In the genomic region with DNA sequence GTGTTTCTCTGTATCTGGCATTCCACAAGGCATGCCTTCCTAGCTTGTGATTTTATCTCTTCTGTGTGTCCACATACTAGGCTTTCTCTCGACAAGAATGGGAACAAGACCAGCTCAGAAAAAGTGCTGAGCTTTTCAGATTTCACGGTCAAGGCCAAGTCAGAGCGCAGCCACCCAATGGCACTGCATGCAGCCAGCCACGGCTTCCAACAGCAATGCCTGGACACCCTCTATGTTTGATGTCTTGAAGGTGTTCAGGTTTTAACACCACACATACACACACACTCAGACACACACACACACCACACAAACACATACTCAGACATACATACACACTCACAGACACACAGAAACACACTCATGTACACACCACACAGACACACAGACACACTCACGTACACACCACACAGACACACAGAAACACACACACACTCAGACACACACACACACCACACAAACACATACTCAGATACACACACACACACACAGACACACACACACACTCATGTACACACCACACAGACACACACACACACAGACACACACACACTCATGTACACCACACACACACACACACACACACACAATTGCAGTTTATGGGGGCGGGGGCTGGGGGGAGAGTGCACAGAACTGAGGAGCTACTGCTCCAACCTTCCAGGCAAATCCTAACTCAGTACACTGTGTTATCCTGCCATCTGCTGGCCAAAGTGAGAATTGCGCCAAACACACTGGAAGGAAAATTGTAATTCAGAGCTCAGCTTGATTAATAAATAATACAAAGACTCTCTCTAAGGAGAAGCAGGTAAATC, we compare ENCODE assay signal across 8 mouse cellular contexts. TPM values are rescaled to one million over a fixed set of nuclear protein-coding genes. Genes with fewer than 3 reads are reported as not detected.
DNase-seq lines count a peak whose midpoint lies in the region; ATAC-seq and TF ChIP-seq lines count a peak whose summit lies in the region.

No protein-coding gene starts in this region.

- H3K36me3 ChIP-seq in embryonic facial prominence, embryonic 12.5 days: no peaks in the 10 kb centered on the region
- H3K36me3 ChIP-seq in heart, embryonic 15.5 days: no peaks in the 10 kb centered on the region
- no peaks in the 10 kb centered on the region for H3K36me3 ChIP-seq in lung, embryonic 14.5 days (ENCODE audit: insufficient read depth)

- no peak overlapping the region for H3K4me2 ChIP-seq in embryonic facial prominence, embryonic 12.5 days (replicated peaks)
- no peak overlapping the region for H3K4me2 ChIP-seq in heart, embryonic 15.5 days
- H3K4me2 ChIP-seq in lung, embryonic 14.5 days: no peak overlapping the region

- H3K9me3 ChIP-seq in embryonic facial prominence, embryonic 12.5 days: no peaks in the 10 kb centered on the region
- H3K9me3 ChIP-seq in heart, embryonic 15.5 days (replicated peaks): no peaks in the 10 kb centered on the region
- H3K9me3 ChIP-seq in lung, embryonic 14.5 days (ENCODE audit: low read depth, low read length): no peaks in the 10 kb centered on the region

- H3K9ac ChIP-seq in embryonic facial prominence, embryonic 12.5 days: no peak overlapping the region
- no peak overlapping the region for H3K9ac ChIP-seq in heart, embryonic 15.5 days
- no peak overlapping the region for H3K9ac ChIP-seq in lung, embryonic 14.5 days

- ATAC-seq in CD4-positive, CD25-positive, alpha-beta regulatory T cell, adult 4 months: peak; percentile 63
- peak; percentile 84 for ATAC-seq in embryonic facial prominence, embryonic 12.5 days (ENCODE audit: insufficient number of reproducible peaks, insufficient read depth, low FRiP score, low TSS enrichment)
- ATAC-seq in heart, embryonic 15.5 days (replicated peaks; ENCODE audit: insufficient number of reproducible peaks, insufficient read depth, low FRiP score, low read depth): peak; percentile 45; the same call in 1 of the 2 replicates
- peak; percentile 89 for ATAC-seq in lung, embryonic 14.5 days (ENCODE audit: insufficient read depth)

- no peak for TF ChIP-seq POLR2A in olfactory bulb, adult 2 months (IDR thresholded peaks at IDR 0.05; ENCODE audit: insufficient read depth, low read depth, low read length)

- WGBS in embryonic facial prominence, embryonic 12.5 days: 46% methylated on average over 7 of the region's 7 CpGs
- 41% methylated on average over 7 of the region's 7 CpGs for WGBS in heart, embryonic 15.5 days
- 42% methylated on average over 7 of the region's 7 CpGs for WGBS in lung, embryonic 14.5 days
- WGBS in olfactory bulb, adult 2 months: 43% methylated on average over 7 of the region's 7 CpGs

- TF ChIP-seq CTCF in lung, embryonic 14.5 days (IDR thresholded peaks at IDR 0.05; ENCODE audit: low read depth): peak; percentile 96
- 0 out of 2 replicates have a peak, but pooled peaks have one; percentile 18 for TF ChIP-seq CTCF in olfactory bulb, adult 2 months (IDR thresholded peaks at IDR 0.05; ENCODE audit: insufficient read depth, low read depth, low read length)

- no peak overlapping the region for H3K4me3 ChIP-seq in embryonic facial prominence, embryonic 12.5 days
- H3K4me3 ChIP-seq in heart, embryonic 15.5 days: no peak overlapping the region
- H3K4me3 ChIP-seq in lung, embryonic 14.5 days (ENCODE audit: low read depth, low read length): no peak overlapping the region
- no peak overlapping the region for H3K4me3 ChIP-seq in olfactory bulb, adult 2 months (ENCODE audit: insufficient read depth, low read depth, low read length)

- 0 out of 2 replicates have a peak, but pooled peaks cover 6% of the 10 kb centered on the region for H3K4me1 ChIP-seq in embryonic facial prominence, embryonic 12.5 days
- no peaks in the 10 kb centered on the region for H3K4me1 ChIP-seq in heart, embryonic 15.5 days (replicated peaks)
- no peaks in the 10 kb centered on the region for H3K4me1 ChIP-seq in lung, embryonic 14.5 days (ENCODE audit: insufficient read depth)
- no peaks in the 10 kb centered on the region for H3K4me1 ChIP-seq in olfactory bulb, adult 2 months (ENCODE audit: control insufficient read depth, insufficient read depth, low read length)

- peak; percentile 85 for DNase-seq in adrenal gland, postnatal 14 days
- peak; percentile 58 to 87 for DNase-seq in kidney, postnatal 25 days
- DNase-seq in lung, embryonic 14.5 days: peak; percentile 91
- peak; percentile 9 to 24 for DNase-seq in thymus, adult 18-20 months

- no peak overlapping the region for H3K27ac ChIP-seq in embryonic facial prominence, embryonic 12.5 days
- no peak overlapping the region for H3K27ac ChIP-seq in heart, embryonic 15.5 days
- no peak overlapping the region for H3K27ac ChIP-seq in lung, embryonic 14.5 days (ENCODE audit: low read depth)
- no peak overlapping the region for H3K27ac ChIP-seq in olfactory bulb, adult 2 months (ENCODE audit: insufficient read depth, low read depth, low read length)

- H3K27me3 ChIP-seq in embryonic facial prominence, embryonic 12.5 days: no peaks in the 10 kb centered on the region
- no peaks in the 10 kb centered on the region for H3K27me3 ChIP-seq in heart, embryonic 15.5 days
- no peaks in the 10 kb centered on the region for H3K27me3 ChIP-seq in lung, embryonic 14.5 days (ENCODE audit: insufficient read depth, low read length)

RNA-seq across cellular contexts. Expression of a gene that starts 17.2 kb away (rescaled TPM):
- polyA plus RNA-seq in CD4-positive, CD25-positive, alpha-beta regulatory T cell, adult 4 months (2017; shearing (Covaris generic)): 10 to 100 TPM; 20.0 to 28.5 TPM
- 45.8 and 50.8 TPM in 2 replicates for total RNA-seq in adrenal gland, postnatal 14 days (2021)
- 125 and 129 TPM in 2 replicates for polyA plus RNA-seq in embryonic facial prominence, embryonic 12.5 days (2016; fragmentation: Nextera tagmentation; extraction: Ambion mirVana)
- 33.7 and 42.3 TPM in 2 replicates for polyA plus RNA-seq in heart, embryonic 15.5 days (2015; fragmentation: Nextera tagmentation; extraction: Ambion mirVana)
- 128 and 130 TPM in 2 replicates for polyA plus RNA-seq in lung, embryonic 14.5 days (2014; fragmentation: Nextera tagmentation; extraction: Ambion mirVana)
- not detected in 2 replicates for polyA plus RNA-seq in olfactory bulb, adult 2 months (2012; ENCODE audit: insufficient read depth, insufficient read length, low replicate concordance, missing spikeins)

RNA-seq across cellular contexts. Expression of a gene that starts 54.6 kb away (rescaled TPM):
- polyA plus RNA-seq in CD4-positive, CD25-positive, alpha-beta regulatory T cell, adult 4 months (2017; shearing (Covaris generic)): 10 to 100 TPM; 90.7 to 95.2 TPM
- 370 and 447 TPM in 2 replicates for total RNA-seq in adrenal gland, postnatal 14 days (2021)
- 50.0 and 55.9 TPM in 2 replicates for polyA plus RNA-seq in embryonic facial prominence, embryonic 12.5 days (2016; fragmentation: Nextera tagmentation; extraction: Ambion mirVana)
- polyA plus RNA-seq in heart, embryonic 15.5 days (2015; fragmentation: Nextera tagmentation; extraction: Ambion mirVana): 170 and 225 TPM in 2 replicates
- polyA plus RNA-seq in lung, embryonic 14.5 days (2014; fragmentation: Nextera tagmentation; extraction: Ambion mirVana): 46.4 and 52.6 TPM in 2 replicates
- not detected in 2 replicates for polyA plus RNA-seq in olfactory bulb, adult 2 months (2012; ENCODE audit: insufficient read depth, insufficient read length, low replicate concordance, missing spikeins)

Comparison
In these comparisons a context has a peak if more than half of its experiments do, and no peak if none do; other contexts are left out.
1. DNase-seq: peak in every context shown above with its lines; median percentile 91 in lung, embryonic 14.5 days; 85 in adrenal gland, postnatal 14 days; 72 in kidney, postnatal 25 days; 16 in thymus, adult 18-20 months.